Mouse (Mus musculus): Measurements from ENCODE around the gene Gm8082. TPM values are rescaled to one million over a fixed set of nuclear protein-coding genes. Genes with fewer than 3 reads are reported as not detected.

The Gm8082 gene
- polyA plus RNA-seq (2015; fragmentation: Illumina TruSeq; extraction: RNeasy Lipid Tissue Mini Kit (QIAGEN cat#74804); ENCODE audit: insufficient read depth, low replicate concordance), result not detected

DNA sequence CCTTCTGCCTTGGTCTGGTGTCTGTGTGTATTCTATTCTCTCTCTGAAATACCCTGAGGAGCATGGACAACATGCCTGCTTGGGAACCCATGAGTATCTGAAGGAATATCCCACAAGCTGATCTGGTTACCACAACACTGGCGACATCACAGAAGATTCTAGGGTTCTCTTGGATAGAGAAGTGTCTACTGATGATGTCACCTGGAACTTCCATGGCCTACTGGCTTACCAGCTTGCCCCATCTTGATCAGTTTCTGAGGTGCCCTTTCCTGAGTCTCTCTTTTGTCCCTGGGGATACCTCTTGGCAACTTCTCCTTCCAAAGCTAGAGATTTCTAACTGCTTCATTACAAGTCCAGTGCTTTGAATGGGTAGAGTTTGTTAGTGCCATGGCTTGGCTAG is at the start of gene Gm8082:
Gene Gm8082 (minus strand): TSS at position 101 of the 400 bp plus-strand sequence.

DNA sequence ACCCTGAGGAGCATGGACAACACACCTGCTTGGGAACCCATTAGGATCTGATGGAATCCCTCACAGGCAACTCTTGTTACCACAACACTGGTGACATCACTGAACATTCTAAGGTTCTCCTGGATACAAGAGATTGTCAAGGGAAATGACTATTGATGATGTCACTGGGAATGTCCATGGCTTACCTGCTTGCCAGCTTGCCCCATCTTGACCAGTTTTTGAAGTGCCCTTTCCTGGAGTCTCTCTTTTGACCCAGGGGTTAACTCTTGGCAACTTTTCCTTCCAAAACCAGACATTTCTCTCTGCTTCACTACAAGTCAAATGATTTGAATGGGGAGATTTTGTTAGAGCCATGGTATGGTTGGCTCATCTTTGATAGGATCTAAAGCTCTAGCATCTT is 22.1 kb upstream of the Gm8082 start, which contains the start of gene Gm10376:
Gene Gm10376 (minus strand): TSS at position 101 of the 400 bp plus-strand sequence.

Other genes starting within 250 kb of the Gm8082 start
- gene Gm3015, start 224.8 kb downstream of the Gm8082 start, polyA plus RNA-seq (2015; fragmentation: Illumina TruSeq; extraction: RNeasy Lipid Tissue Mini Kit (QIAGEN cat#74804); ENCODE audit: insufficient read depth, low replicate concordance), result not detected
- gene Gm10377, start 195.6 kb downstream of the Gm8082 start, polyA plus RNA-seq (2015; fragmentation: Illumina TruSeq; extraction: RNeasy Lipid Tissue Mini Kit (QIAGEN cat#74804); ENCODE audit: insufficient read depth, low replicate concordance), result not detected
- gene Gm21977, start 140.1 kb downstream of the Gm8082 start, polyA plus RNA-seq (2015; fragmentation: Illumina TruSeq; extraction: RNeasy Lipid Tissue Mini Kit (QIAGEN cat#74804); ENCODE audit: insufficient read depth, low replicate concordance), result not detected
- gene Gm10376, start 22.0 kb upstream of the Gm8082 start, polyA plus RNA-seq (2015; fragmentation: Illumina TruSeq; extraction: RNeasy Lipid Tissue Mini Kit (QIAGEN cat#74804); ENCODE audit: insufficient read depth, low replicate concordance), result not detected
- not detected for gene Gm8094, start 83.0 kb upstream of the Gm8082 start, polyA plus RNA-seq (2015; fragmentation: Illumina TruSeq; extraction: RNeasy Lipid Tissue Mini Kit (QIAGEN cat#74804); ENCODE audit: insufficient read depth, low replicate concordance)
- not detected for gene Gm8104, start 107.0 kb upstream of the Gm8082 start, polyA plus RNA-seq (2015; fragmentation: Illumina TruSeq; extraction: RNeasy Lipid Tissue Mini Kit (QIAGEN cat#74804); ENCODE audit: insufficient read depth, low replicate concordance)
- not detected for gene Gm7233, start 186.2 kb upstream of the Gm8082 start, polyA plus RNA-seq (2015; fragmentation: Illumina TruSeq; extraction: RNeasy Lipid Tissue Mini Kit (QIAGEN cat#74804); ENCODE audit: insufficient read depth, low replicate concordance)
- gene Gm8122, start 241.7 kb upstream of the Gm8082 start, polyA plus RNA-seq (2015; fragmentation: Illumina TruSeq; extraction: RNeasy Lipid Tissue Mini Kit (QIAGEN cat#74804); ENCODE audit: insufficient read depth, low replicate concordance), result not detected